Mouse (Mus musculus) fibroblast of lung, adult 2 months (primary cell): ENCODE results near the gene Dhps.
A peak's percentile ranks its signal among the peaks of the same experiment; 100 is the strongest.

Experiments used
- DNase-seq: peaks from one replicate; pipeline ENCODE4 v3.0.0-alpha.2; 2011; ENCODE audit warnings: low read depth

The Dhps gene

DNA sequence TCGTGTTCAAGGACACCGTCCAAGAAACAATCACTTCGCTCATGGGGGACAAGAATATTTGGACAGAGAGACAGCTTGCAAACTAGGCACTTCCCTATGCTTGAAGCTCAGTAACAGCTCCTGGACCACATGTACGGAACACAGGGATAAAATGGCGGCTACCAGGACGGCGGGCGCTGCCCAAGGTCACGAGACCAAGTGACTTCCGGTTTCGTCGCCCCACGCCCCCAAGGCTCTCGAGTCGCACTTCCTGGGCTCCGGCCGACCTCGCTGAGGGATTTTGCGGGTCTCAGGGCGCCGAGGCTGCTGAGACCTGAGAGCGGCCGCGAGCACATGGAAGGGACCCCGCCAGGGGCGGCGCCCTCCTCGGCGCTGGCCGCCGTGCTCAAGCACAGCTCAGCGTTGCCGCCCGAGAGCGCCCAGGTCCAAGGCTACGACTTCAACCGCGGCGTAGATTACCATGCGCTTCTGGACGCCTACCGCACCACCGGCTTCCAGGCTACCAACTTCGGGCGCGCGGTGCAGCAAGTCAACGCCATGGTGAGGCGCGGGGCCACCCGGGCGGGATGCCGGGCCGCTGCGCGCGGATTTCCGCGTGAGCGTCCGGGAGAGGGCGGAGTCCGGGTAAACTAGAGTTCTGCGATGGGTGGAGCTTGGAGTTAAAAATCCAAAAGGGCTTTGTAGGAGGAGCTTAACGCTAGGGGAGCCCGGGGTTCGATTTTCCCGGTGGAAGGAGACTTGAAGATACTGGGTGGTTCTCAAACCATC is at the start of gene Dhps:
TSS of gene Dhps (plus strand) at position 244 of the 768 bp plus-strand sequence.
- DNase-seq, result peak; percentile 78

DNA sequence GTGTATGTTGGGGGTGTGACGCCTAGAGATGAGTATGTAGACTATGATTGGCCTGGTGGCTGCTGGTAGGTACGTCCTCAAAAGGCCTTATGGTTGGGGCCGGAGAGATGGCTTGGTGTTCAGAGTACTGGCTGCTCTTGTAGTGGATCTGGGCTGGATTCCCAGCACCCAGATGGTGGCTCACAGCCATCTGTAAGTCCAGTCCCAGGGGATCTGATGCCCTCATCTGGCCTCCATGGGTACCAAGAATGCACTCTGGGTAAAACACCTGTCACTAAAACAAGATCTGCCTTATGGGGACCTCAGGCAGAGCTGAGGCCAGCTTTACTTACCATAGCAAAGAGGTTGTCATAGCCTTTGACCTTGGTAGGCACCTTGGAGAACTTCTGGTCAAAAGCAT is 47.7 kb upstream of the Dhps start:
- DNase-seq, result no peak

DNA sequence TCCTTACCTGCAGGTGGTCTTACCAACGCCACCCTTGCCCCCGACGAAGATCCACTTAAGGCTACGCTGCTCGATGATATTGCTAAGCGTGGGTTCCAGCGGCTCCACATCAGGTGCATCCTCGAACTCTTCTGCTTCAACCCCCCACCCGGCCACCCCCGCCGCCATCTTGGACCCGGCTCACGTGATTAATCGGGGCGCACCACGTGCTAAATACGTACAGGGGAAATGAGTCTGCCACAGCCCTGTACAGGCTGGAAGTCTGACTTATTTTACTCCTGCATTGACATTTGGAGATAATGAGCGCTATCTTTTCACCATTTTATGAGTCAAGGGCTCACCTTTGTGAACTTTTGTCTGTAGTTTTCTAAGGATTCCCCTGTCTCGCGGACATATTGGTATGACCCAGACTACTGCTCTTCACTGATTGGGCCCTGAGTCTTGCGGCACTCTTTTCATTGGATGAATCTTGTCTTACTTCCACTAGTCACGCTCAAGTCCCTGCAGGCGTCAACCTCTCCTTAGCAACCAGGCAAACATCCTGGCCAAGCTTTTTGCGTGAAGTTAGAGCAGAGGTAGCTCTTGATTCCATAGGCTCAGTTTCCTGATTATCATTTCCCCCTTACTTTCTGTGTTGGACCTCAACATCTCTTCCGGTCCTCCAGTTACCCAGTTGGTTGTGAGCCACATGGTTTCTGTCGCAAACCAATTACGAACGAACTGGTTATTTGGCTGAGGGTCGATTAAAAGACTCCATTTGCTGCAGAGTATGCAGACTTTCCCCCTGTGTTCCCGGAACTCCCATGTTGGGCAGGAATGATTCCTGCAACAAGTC is 46.2 kb upstream of the Dhps start, which contains the start of gene Asna1:
TSS of gene Asna1 (minus strand) at position 184 of the 835 bp plus-strand sequence.
- peak; percentile 83 for DNase-seq

GRCm38 (mm10) chr8:85026670-85027515 is 44.7 kb upstream of the Dhps start, which contains the start of gene Trir:
Gene Trir, plus strand, starts transcription at chr8:85026823.
- DNase-seq, result peak; percentile 93

- DNase-seq, result no peak
Measured at GRCm38 (mm10) chr8:85027516-85027855, 44.1 kb upstream of the Dhps start.

DNA sequence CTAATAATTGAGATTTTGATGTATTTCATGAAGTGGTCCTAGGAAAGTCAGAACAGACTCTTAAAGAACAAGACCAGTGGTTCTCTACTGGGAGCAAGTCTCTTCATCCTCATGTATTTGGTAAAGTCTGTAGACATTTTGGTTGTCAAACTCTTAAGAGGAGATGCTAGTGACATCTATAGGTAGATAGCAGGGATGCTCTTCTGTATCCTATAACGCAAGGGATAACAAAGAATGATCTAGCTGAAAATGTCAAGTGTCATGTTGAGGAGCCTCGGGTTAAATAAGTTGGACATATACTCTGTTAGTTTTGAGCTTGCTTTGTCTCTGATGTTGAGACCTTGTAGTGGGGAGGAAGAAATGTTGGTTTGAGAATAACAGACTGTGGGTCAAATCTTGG is 43.6 kb upstream of the Dhps start:
- DNase-seq, result no peak

GRCm38 (mm10) chr8:85029271-85029670 is 42.3 kb upstream of the Dhps start:
- DNase-seq, result no peak

DNA sequence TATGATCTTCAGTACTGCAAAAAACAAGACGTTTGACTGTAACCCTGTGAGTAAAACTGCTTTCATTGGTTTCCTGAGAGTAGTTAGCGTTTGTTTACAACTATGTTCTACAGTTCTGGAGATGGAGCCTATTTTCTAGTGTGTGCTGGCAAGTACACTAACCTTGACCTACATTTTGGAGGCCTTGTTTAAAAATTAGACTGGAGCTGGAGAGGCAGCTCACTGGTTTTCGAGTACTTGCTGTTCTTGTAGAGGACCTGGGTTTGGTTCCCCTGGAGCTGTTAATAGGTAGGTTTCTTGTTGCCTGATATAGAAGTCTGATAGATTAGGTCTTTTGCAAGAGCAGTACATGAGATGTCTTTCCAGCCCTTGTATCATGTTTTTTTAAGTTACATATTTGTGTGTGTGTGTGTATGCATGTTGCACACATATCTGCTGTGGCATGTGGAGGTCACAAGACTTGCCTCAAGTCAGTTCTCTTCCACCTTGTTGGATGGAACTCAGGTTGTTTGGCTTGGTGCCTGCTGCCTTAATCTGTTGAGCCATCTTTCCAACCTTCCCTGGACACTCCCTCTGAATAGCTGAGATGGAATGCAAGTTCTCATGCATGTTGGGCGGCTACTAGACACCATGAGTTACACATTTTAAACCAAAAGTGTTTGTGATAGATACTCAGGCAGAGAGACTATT is 38.8 kb upstream of the Dhps start:
- no peak for DNase-seq

DNA sequence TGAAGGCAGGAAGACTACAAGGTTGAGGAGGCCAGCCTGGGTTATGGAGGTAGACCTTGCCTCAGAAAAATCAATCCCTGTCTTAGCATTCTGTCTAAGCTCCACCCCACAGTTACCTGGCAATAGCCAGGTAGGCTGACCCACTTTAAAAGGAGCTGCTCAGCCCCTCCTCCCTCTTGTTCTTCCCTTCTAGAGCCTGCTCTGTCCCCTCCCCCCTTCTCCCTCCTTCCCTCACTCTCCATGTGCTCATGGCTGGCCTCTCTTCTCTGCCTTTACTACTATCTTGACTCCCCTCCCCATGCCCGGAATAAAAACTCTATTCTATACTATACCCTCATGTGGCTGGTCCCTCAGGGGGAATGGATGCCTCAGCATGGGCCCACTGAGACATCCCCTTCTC is 37.7 kb upstream of the Dhps start:
- DNase-seq, result no peak

DNA sequence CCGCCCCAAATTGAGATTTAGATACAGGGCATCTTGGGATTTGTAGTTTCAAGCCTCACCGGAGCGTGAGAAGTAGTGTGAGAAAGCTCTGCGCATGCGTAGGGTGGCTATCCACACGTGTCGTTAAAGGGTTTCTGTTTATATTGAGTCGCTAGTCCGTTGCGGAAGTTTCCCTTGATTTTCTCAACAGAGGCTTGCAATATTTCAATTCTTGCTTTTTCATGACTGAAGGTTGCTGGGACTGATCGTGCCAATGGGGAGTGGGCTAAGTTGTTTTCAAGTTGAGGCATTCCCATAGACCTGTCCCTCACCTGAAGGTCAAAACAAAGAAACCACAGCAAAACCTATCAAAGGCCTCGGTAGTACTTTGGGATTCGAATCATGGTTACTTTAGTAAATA is 36.8 kb upstream of the Dhps start:
- peak; percentile 25 for DNase-seq

DNA sequence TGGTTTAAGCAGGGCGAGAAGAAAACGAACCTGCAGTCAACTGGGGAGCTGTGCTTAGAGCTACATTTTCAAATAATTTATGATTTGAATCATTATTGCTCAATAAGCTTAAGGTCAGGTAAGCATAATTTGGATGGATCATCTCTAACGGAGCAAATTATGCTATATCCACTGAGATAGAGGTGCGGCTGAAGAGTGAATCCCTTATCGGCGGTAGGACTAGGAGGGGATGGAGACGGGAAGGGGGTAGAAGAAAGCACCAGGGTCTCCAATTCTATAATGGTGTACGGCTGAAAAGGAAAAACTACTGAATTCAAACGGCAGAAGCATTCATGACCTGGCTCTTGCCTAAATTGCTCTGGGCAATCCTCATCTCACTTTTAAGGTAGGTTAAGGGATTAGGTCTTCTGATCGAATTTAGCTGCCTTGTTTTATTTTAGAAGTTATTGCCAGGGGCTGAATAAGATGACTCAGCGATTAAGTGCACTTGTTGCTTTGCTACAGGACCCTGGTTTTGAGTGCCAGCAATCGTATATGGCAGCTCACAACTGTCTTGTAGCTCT is 36.3 kb upstream of the Dhps start:
- no peak for DNase-seq

GRCm38 (mm10) chr8:85035728-85036310 is 35.7 kb upstream of the Dhps start:
- DNase-seq, result no peak

- no peak for DNase-seq
Measured at GRCm38 (mm10) chr8:85036381-85036717, 35.2 kb upstream of the Dhps start.

DNA sequence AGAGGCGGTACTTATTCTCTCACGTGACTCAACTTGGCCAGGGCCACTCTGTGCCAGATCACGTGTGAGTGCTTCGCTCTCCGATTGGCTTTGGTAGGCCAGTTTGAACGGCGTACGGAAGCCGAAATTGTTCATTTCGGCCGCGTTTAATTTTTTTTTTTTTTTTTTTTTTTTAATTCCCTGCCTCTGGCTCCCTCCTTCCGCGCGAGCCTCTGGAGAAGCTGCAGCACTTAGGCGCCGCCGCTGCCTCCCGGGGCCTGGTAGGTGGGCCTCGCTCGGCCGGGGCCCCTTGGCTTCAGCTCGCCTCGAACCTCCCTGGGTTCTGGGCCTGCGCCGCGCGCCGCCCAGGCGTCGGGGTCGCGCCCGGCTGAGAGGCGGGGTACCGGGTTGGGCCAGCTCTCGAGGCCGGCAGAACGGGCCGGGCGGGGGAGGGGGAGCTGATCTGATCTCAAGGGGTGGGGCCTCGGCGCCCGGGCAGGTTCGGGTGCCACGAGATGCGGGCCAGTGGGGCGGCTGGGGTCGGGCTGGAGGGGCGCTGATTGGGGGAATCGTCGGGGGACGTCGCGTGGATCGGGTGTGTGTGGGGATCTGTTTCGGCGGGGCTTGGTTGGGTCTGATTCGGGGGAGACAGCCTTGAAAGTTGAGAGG is 34.7 kb upstream of the Dhps start, which contains the start of gene Tnpo2:
TSS of gene Tnpo2 (plus strand) at position 198 of the 648 bp plus-strand sequence.
- DNase-seq, result peak; percentile 92

- DNase-seq, result no peak
Measured at GRCm38 (mm10) chr8:85037366-85037680, 34.2 kb upstream of the Dhps start.

GRCm38 (mm10) chr8:85037681-85038531 is 33.7 kb upstream of the Dhps start:
- DNase-seq, result no peak

- no peak for DNase-seq
Measured at GRCm38 (mm10) chr8:85043619-85044018, 27.9 kb upstream of the Dhps start.

DNA sequence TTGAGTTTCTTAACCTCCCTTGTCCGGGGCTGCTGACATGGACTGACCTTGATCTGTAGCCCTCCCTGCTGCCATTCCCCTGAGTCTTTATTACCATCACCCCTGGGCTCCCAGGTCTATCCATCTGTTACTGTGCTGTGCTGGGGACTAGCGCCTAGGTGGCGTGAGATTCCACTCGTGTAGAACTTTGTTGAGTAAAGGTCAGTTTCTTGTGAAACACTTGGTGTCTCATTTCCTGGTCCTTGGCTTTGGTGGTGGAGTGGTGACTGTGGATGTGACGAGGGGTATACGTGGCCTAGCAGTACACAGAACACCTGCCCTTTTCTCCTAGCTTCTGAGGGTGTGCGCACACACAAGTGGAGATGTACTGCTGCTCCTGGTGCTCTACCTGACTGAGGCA is 14.2 kb upstream of the Dhps start:
- no peak for DNase-seq

GRCm38 (mm10) chr8:85059879-85060616 is 11.5 kb upstream of the Dhps start, which contains the start of gene Fbxw9:
Gene Fbxw9, plus strand, starts transcription at chr8:85060055.
- DNase-seq, result peak; percentile 86
